Comparison of ENCODE assay signal across 10 mouse cellular contexts in the genomic region with DNA sequence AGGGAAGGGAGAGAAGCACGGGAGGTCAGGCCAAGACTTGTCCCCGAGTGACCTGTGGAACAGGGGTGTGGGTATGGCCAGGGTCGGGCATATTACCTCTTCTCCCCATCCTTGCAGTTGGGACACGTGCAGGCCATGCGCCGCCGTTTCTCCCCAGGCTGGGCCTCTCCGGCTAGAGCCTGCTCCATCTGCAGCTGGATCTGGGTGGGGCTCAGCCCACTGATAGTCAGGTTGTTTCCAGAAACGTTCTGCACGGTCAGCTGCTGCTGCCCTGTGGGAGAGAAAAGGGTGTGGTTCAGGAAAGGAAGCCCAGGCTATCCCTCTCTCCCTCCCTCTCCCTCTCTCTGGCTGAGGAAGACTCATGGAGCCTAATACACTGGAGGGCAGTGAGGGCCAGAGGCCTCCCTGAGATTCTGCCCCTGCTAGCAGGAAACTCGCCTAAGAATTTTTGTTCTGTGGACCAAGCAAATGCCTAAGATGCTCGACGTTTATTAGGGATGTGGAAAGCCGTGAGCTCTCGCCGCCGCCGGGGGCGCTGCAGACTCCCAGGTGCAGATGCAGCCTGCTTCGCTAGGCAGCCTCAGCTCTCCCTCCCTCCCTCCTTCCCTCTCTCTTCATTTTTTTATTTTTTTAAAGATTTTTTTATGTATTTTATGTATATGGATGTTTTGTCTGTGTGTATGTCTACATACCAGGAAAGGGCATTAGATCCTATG. TPM values are rescaled to one million over a fixed set of nuclear protein-coding genes. Genes with fewer than 3 reads are reported as not detected.
DNase-seq lines count a peak whose midpoint lies in the region; ATAC-seq and TF ChIP-seq lines count a peak whose summit lies in the region.
"Had no signal": no experiment of that assay in that cellular context is flagged by ENCODE, and none has a peak within 500 bp of the region (broad histone marks: within the 10 kb centered on the region; RNA-seq: fewer than 3 reads in every experiment).

No protein-coding gene starts in this region.

- ATAC-seq in hindbrain, postnatal 0 days, result no peak
- ATAC-seq in hindbrain, embryonic 13.5 days (ENCODE audit: low FRiP score), result no peak
- no peak for ATAC-seq in limb, embryonic 11.5 days (ENCODE audit: insufficient number of reproducible peaks, low FRiP score, low TSS enrichment, low read depth)
- ATAC-seq in hindbrain, embryonic 12.5 days (ENCODE audit: low FRiP score), result no peak

- no peak overlapping the region for H3K4me3 ChIP-seq in hindbrain, postnatal 0 days (ENCODE audit: low read length)
- no peak overlapping the region for H3K4me3 ChIP-seq in hindbrain, embryonic 13.5 days
- peak overlapping the region; percentile 79 for H3K4me3 ChIP-seq in E14TG2a.4 (replicated peaks; ENCODE audit: low read length)
- no peak overlapping the region for H3K4me3 ChIP-seq in cortical plate, adult 2 months (ENCODE audit: insufficient read depth, low read length)
- H3K4me3 ChIP-seq in limb, embryonic 11.5 days (ENCODE audit: low read depth, low read length), result no peak overlapping the region
- H3K4me3 ChIP-seq in hindbrain, embryonic 12.5 days, result no peak overlapping the region
- H3K4me3 ChIP-seq: forebrain, embryonic 12.5 days; limb, embryonic 13.5 days had no signal

- no peaks in the 10 kb centered on the region for H3K27me3 ChIP-seq in hindbrain, postnatal 0 days (ENCODE audit: insufficient read depth, low read length)
- no peaks in the 10 kb centered on the region for H3K27me3 ChIP-seq in hindbrain, embryonic 13.5 days
- no peaks in the 10 kb centered on the region for H3K27me3 ChIP-seq in E14TG2a.4 (ENCODE audit: insufficient read depth, low read length)
- H3K27me3 ChIP-seq in limb, embryonic 11.5 days (ENCODE audit: control insufficient read depth, insufficient read depth, low read length), result no peaks in the 10 kb centered on the region
- H3K27me3 ChIP-seq in hindbrain, embryonic 12.5 days, result no peaks in the 10 kb centered on the region
- H3K27me3 ChIP-seq: forebrain, embryonic 12.5 days; limb, embryonic 13.5 days had no signal

- 57% methylated on average over 20 of the region's 20 CpGs for WGBS in hindbrain, postnatal 0 days
- 66% methylated on average over 20 of the region's 20 CpGs for WGBS in hindbrain, embryonic 13.5 days
- 55% methylated on average over 20 of the region's 20 CpGs for WGBS in limb, embryonic 11.5 days
- WGBS in hindbrain, embryonic 12.5 days, result 62% methylated on average over 20 of the region's 20 CpGs

- no peak overlapping the region for H3K27ac ChIP-seq in hindbrain, postnatal 0 days
- H3K27ac ChIP-seq in hindbrain, embryonic 13.5 days, result no peak overlapping the region
- H3K27ac ChIP-seq in cortical plate, adult 2 months (ENCODE audit: insufficient read depth, low read length), result no peak overlapping the region
- no peak overlapping the region for H3K27ac ChIP-seq in limb, embryonic 11.5 days (replicated peaks; ENCODE audit: low read depth, low read length)
- no peak overlapping the region for H3K27ac ChIP-seq in hindbrain, embryonic 12.5 days
- H3K27ac ChIP-seq: forebrain, embryonic 12.5 days; limb, embryonic 13.5 days had no signal

- DNase-seq in hindbrain, postnatal 0 days (ENCODE audit: low spot score), result peak; percentile 52
- peak; percentile 47 for DNase-seq in limb, embryonic 11.5 days (ENCODE audit: low spot score)
- DNase-seq in Muller cell, postnatal 12 days (ENCODE audit: inconsistent ontology term), result no peak
- no peak for DNase-seq in layer of hippocampus, adult 8-10 months (ENCODE audit: low spot score in 2 of 2)

- peak; percentile 67 for TF ChIP-seq CTCF in hindbrain, postnatal 0 days (IDR thresholded peaks at IDR 0.05; ENCODE audit: low read depth)
- peak; percentile 65 for TF ChIP-seq CTCF in E14TG2a.4 (conservative IDR thresholded peaks at IDR 0.05; ENCODE audit: low read length)
- TF ChIP-seq CTCF in cortical plate, adult 2 months (IDR thresholded peaks at IDR 0.05; ENCODE audit: extremely low read depth, insufficient read depth, low read length), result 0 out of 2 replicates have a peak, but pooled peaks have one; percentile 29

- no peaks in the 10 kb centered on the region for H3K4me1 ChIP-seq in hindbrain, postnatal 0 days (ENCODE audit: insufficient read depth, low read length)
- no peaks in the 10 kb centered on the region for H3K4me1 ChIP-seq in hindbrain, embryonic 13.5 days (replicated peaks)
- peaks cover 91% of the 10 kb centered on the region for H3K4me1 ChIP-seq in E14TG2a.4 (replicated peaks; ENCODE audit: low read depth, low read length)
- H3K4me1 ChIP-seq in cortical plate, adult 2 months (ENCODE audit: control insufficient read depth, insufficient read depth, low read length), result 0 out of 2 replicates have a peak, but pooled peaks cover 2% of the 10 kb centered on the region
- no peaks in the 10 kb centered on the region for H3K4me1 ChIP-seq in limb, embryonic 11.5 days (ENCODE audit: control insufficient read depth, insufficient read depth, low read length)
- H3K4me1 ChIP-seq in hindbrain, embryonic 12.5 days, result no peaks in the 10 kb centered on the region
- H3K4me1 ChIP-seq: forebrain, embryonic 12.5 days; limb, embryonic 13.5 days had no signal

- no peaks in the 10 kb centered on the region for H3K9me3 ChIP-seq in hindbrain, postnatal 0 days (ENCODE audit: low read length)
- H3K9me3 ChIP-seq in hindbrain, embryonic 13.5 days, result no peaks in the 10 kb centered on the region
- no peaks in the 10 kb centered on the region for H3K9me3 ChIP-seq in E14TG2a.4 (ENCODE audit: low read length)
- H3K9me3 ChIP-seq in limb, embryonic 11.5 days (ENCODE audit: control insufficient read depth, low read length), result no peaks in the 10 kb centered on the region
- H3K9me3 ChIP-seq in hindbrain, embryonic 12.5 days (replicated peaks), result no peaks in the 10 kb centered on the region
- H3K9me3 ChIP-seq: forebrain, embryonic 12.5 days; limb, embryonic 13.5 days had no signal

- H3K4me2 ChIP-seq in hindbrain, postnatal 0 days (ENCODE audit: low read depth, low read length), result no peak overlapping the region
- H3K4me2 ChIP-seq in hindbrain, embryonic 13.5 days, result no peak overlapping the region
- no peak overlapping the region; the same call in 1 of the 2 replicates for H3K4me2 ChIP-seq in limb, embryonic 11.5 days (ENCODE audit: low read depth, severe bottlenecking)
- no peak overlapping the region for H3K4me2 ChIP-seq in hindbrain, embryonic 12.5 days (replicated peaks)
- H3K4me2 ChIP-seq: forebrain, embryonic 12.5 days; limb, embryonic 13.5 days had no signal

- H3K36me3 ChIP-seq in hindbrain, postnatal 0 days (ENCODE audit: insufficient read depth, low read length), result peaks cover 54% of the 10 kb centered on the region
- H3K36me3 ChIP-seq in hindbrain, embryonic 13.5 days, result peaks cover 94% of the 10 kb centered on the region
- H3K36me3 ChIP-seq in E14TG2a.4 (ENCODE audit: insufficient read depth, low read length), result peaks cover 94% of the 10 kb centered on the region
- H3K36me3 ChIP-seq in limb, embryonic 11.5 days (ENCODE audit: control insufficient read depth, insufficient read depth, low read length), result peaks cover 43% of the 10 kb centered on the region
- H3K36me3 ChIP-seq in hindbrain, embryonic 12.5 days, result peaks cover 84% of the 10 kb centered on the region

- TF ChIP-seq POLR2A in cortical plate, adult 2 months (IDR thresholded peaks at IDR 0.05; ENCODE audit: extremely low read depth, insufficient read depth, low read length), result no peak

- no peak overlapping the region for H3K9ac ChIP-seq in hindbrain, postnatal 0 days (replicated peaks; ENCODE audit: low read length)
- H3K9ac ChIP-seq in hindbrain, embryonic 13.5 days, result no peak overlapping the region
- no peak overlapping the region for H3K9ac ChIP-seq in limb, embryonic 11.5 days (ENCODE audit: low read length)
- no peak overlapping the region for H3K9ac ChIP-seq in hindbrain, embryonic 12.5 days
- H3K9ac ChIP-seq: forebrain, embryonic 12.5 days; limb, embryonic 13.5 days had no signal

RNA-seq across cellular contexts. Expression of a gene that starts 12.4 kb away (rescaled TPM):
- 31.5 and 37.2 TPM in 2 replicates for total RNA-seq in hindbrain, postnatal 0 days (2014; rRNA removed)
- 37.3 and 38.3 TPM in 2 replicates for polyA plus RNA-seq in hindbrain, postnatal 0 days (2015; fragmentation: Nextera tagmentation; extraction: Ambion mirVana)
- 20.5 and 22.6 TPM in 2 replicates for polyA plus RNA-seq in hindbrain, embryonic 13.5 days (2015; fragmentation: Nextera tagmentation; extraction: Ambion mirVana)
- 40.8 and 41.4 TPM in 2 replicates for polyA plus RNA-seq in cortical plate, adult 2 months (2012; rRNA removed)
- polyA plus RNA-seq in limb, embryonic 11.5 days (2014; fragmentation: Nextera tagmentation; extraction: Ambion mirVana), result 25.5 and 27.5 TPM in 2 replicates
- 21.5 and 22.5 TPM in 2 replicates for polyA plus RNA-seq in hindbrain, embryonic 12.5 days (2016; fragmentation: Nextera tagmentation; extraction: Ambion mirVana)
- 10 to 100 TPM; 38.1 to 41.5 (median 39.6) TPM for total RNA-seq in layer of hippocampus, adult 8-10 months (2022)

RNA-seq across cellular contexts. Expression of a gene that starts 26.6 kb away (rescaled TPM):
- total RNA-seq in hindbrain, postnatal 0 days (2014; rRNA removed), result 7.3 and 8.8 TPM in 2 replicates
- polyA plus RNA-seq in hindbrain, postnatal 0 days (2015; fragmentation: Nextera tagmentation; extraction: Ambion mirVana), result 11.9 and 14.4 TPM in 2 replicates
- polyA plus RNA-seq in hindbrain, embryonic 13.5 days (2015; fragmentation: Nextera tagmentation; extraction: Ambion mirVana), result 15.9 and 17.2 TPM in 2 replicates
- 10.3 and 10.4 TPM in 2 replicates for polyA plus RNA-seq in cortical plate, adult 2 months (2012; rRNA removed)
- 23.4 and 25.8 TPM in 2 replicates for polyA plus RNA-seq in limb, embryonic 11.5 days (2014; fragmentation: Nextera tagmentation; extraction: Ambion mirVana)
- polyA plus RNA-seq in hindbrain, embryonic 12.5 days (2016; fragmentation: Nextera tagmentation; extraction: Ambion mirVana), result 19.0 and 20.8 TPM in 2 replicates
- total RNA-seq in layer of hippocampus, adult 8-10 months (2022), result 10 to 100 TPM in 3 of 4 experiments, 1 to 10 TPM in 1; 9.6 to 14.2 (median 11.8) TPM

RNA-seq across cellular contexts. Expression of a gene that starts 28.3 kb away (rescaled TPM):
- total RNA-seq in hindbrain, postnatal 0 days (2014; rRNA removed), result 0.10 and 0.75 TPM in 2 replicates
- 0.19 and 0.71 TPM in 2 replicates for polyA plus RNA-seq in hindbrain, postnatal 0 days (2015; fragmentation: Nextera tagmentation; extraction: Ambion mirVana)
- polyA plus RNA-seq in hindbrain, embryonic 13.5 days (2015; fragmentation: Nextera tagmentation; extraction: Ambion mirVana), result 0.29 and 0.43 TPM in 2 replicates
- polyA plus RNA-seq in cortical plate, adult 2 months (2012; rRNA removed), result not detected in 2 replicates
- 0.35 and 0.97 TPM in 2 replicates for polyA plus RNA-seq in limb, embryonic 11.5 days (2014; fragmentation: Nextera tagmentation; extraction: Ambion mirVana)
- polyA plus RNA-seq in hindbrain, embryonic 12.5 days (2016; fragmentation: Nextera tagmentation; extraction: Ambion mirVana), result 0.53 and 1.5 TPM in 2 replicates
- total RNA-seq in layer of hippocampus, adult 8-10 months (2022), result not detected

RNA-seq across cellular contexts. Expression of a gene that starts 39.9 kb away (rescaled TPM):
- 44.9 and 56.5 TPM in 2 replicates for total RNA-seq in hindbrain, postnatal 0 days (2014; rRNA removed)
- 77.1 and 87.8 TPM in 2 replicates for polyA plus RNA-seq in hindbrain, postnatal 0 days (2015; fragmentation: Nextera tagmentation; extraction: Ambion mirVana)
- polyA plus RNA-seq in hindbrain, embryonic 13.5 days (2015; fragmentation: Nextera tagmentation; extraction: Ambion mirVana), result 92.9 and 100 TPM in 2 replicates
- polyA plus RNA-seq in cortical plate, adult 2 months (2012; rRNA removed), result 42.9 and 44.8 TPM in 2 replicates
- polyA plus RNA-seq in limb, embryonic 11.5 days (2014; fragmentation: Nextera tagmentation; extraction: Ambion mirVana), result 72.5 and 77.0 TPM in 2 replicates
- 98.8 and 98.9 TPM in 2 replicates for polyA plus RNA-seq in hindbrain, embryonic 12.5 days (2016; fragmentation: Nextera tagmentation; extraction: Ambion mirVana)
- 10 to 100 TPM; 33.9 to 49.1 (median 44.8) TPM for total RNA-seq in layer of hippocampus, adult 8-10 months (2022)

RNA-seq across cellular contexts. Expression of a gene that starts 57.0 kb away (rescaled TPM):
- 0.18 and 0.99 TPM in 2 replicates for total RNA-seq in hindbrain, postnatal 0 days (2014; rRNA removed)
- polyA plus RNA-seq in hindbrain, postnatal 0 days (2015; fragmentation: Nextera tagmentation; extraction: Ambion mirVana), result 0.38 and 0.54 TPM in 2 replicates
- polyA plus RNA-seq in hindbrain, embryonic 13.5 days (2015; fragmentation: Nextera tagmentation; extraction: Ambion mirVana), result 0.10 and 0.29 TPM in 2 replicates
- polyA plus RNA-seq in cortical plate, adult 2 months (2012; rRNA removed), result 0.69 and 0.85 TPM in 2 replicates
- 2.1 and 2.4 TPM in 2 replicates for polyA plus RNA-seq in limb, embryonic 11.5 days (2014; fragmentation: Nextera tagmentation; extraction: Ambion mirVana)
- 0.26 and 0.46 TPM in 2 replicates for polyA plus RNA-seq in hindbrain, embryonic 12.5 days (2016; fragmentation: Nextera tagmentation; extraction: Ambion mirVana)
- total RNA-seq in layer of hippocampus, adult 8-10 months (2022), result 1 to 10 TPM in 3 of 4 experiments, under 1 TPM in 1; 0.83 to 1.7 (median 1.5) TPM

Comparison
In these comparisons a context has a peak if more than half of its experiments do, and no peak if none do; other contexts are left out.
1. DNase-seq: peak in hindbrain, postnatal 0 days (single experiment) and limb, embryonic 11.5 days (single experiment); none in Muller cell, postnatal 12 days (single experiment) and layer of hippocampus, adult 8-10 months (0 of 2).
2. Peak in every context shown above with its lines, with median percentiles within 50 percentile points of each other: CTCF ChIP-seq.